Comparison of ENCODE assay signal across 7 mouse cellular contexts in genomic region chr17:33999341-34000149, GRCm38 (mm10). TPM values are rescaled to one million over a fixed set of nuclear protein-coding genes. Genes with fewer than 3 reads are reported as not detected.
DNase-seq lines count a peak whose midpoint lies in the region; ATAC-seq and TF ChIP-seq lines count a peak whose summit lies in the region.

No protein-coding gene starts in this region.

- in situ Hi-C loops in ES-E14 (cut with MboI; ENCODE audit: low sequenced_read_pairs in 2 of 2, unreplicated experiment in 2 of 2) = no loop called here

- H3K36me3 ChIP-seq in C2C12 (ENCODE audit: control insufficient read depth, insufficient read depth) (no peaks in the 10 kb centered on the region), ES-E14 (ENCODE audit: control insufficient read depth, insufficient read depth, low read length, poor library complexity, severe bottlenecking) (peaks cover 3% of the 10 kb centered on the region; the same call in 1 of the 2 replicates)
- H3K36me3 ChIP-seq in forebrain, embryonic 13.5 days (ENCODE audit: poor library complexity, severe bottlenecking) = no peaks in the 10 kb centered on the region
- H3K36me3 ChIP-seq in lung, embryonic 15.5 days = no peaks in the 10 kb centered on the region
- H3K36me3 ChIP-seq in splenic B cell, adult 2 months (ENCODE audit: control insufficient read depth, insufficient read depth, low read length, poor library complexity, severe bottlenecking) = peaks cover 31% of the 10 kb centered on the region

- H3K4me1 ChIP-seq in ES-E14 (ENCODE audit: control insufficient read depth in 2 of 2, insufficient read depth in 2 of 2, low read length in 2 of 2, poor library complexity in 1 of 2) = no peaks in the 10 kb centered on the region
- H3K4me1 ChIP-seq in forebrain, embryonic 13.5 days = peaks cover 11% of the 10 kb centered on the region
- peaks cover 9% of the 10 kb centered on the region; the same call in 1 of the 2 replicates for H3K4me1 ChIP-seq in lung, embryonic 15.5 days

- no peaks in the 10 kb centered on the region for H3K79me2 ChIP-seq in C2C12 (ENCODE audit: control insufficient read depth, insufficient read depth)

- no peaks in the 10 kb centered on the region for H3K79me3 ChIP-seq in C2C12 (ENCODE audit: low read depth)

- no peaks in the 10 kb centered on the region for H3K9me3 ChIP-seq in ES-E14 (ENCODE audit: control insufficient read depth, insufficient read depth, low read depth, low read length)
- no peaks in the 10 kb centered on the region for H3K9me3 ChIP-seq in forebrain, embryonic 13.5 days (replicated peaks)
- no peaks in the 10 kb centered on the region for H3K9me3 ChIP-seq in lung, embryonic 15.5 days

- H3K27me3 ChIP-seq in C2C12 (ENCODE audit: control insufficient read depth, insufficient read depth, insufficient read length) = no peaks in the 10 kb centered on the region
- H3K27me3 ChIP-seq in forebrain, embryonic 13.5 days = peaks cover 39% of the 10 kb centered on the region
- H3K27me3 ChIP-seq in lung, embryonic 15.5 days = peaks cover 41% of the 10 kb centered on the region
- no peaks in the 10 kb centered on the region for H3K27me3 ChIP-seq in splenic B cell, adult 2 months (ENCODE audit: control insufficient read depth, insufficient read depth, low read length, poor library complexity, severe bottlenecking)

- peak; percentile 16; the same call in 1 of the 2 replicates for ATAC-seq in forebrain, embryonic 13.5 days
- ATAC-seq in lung, embryonic 15.5 days (ENCODE audit: borderline replicate concordance, extremely low read depth, low FRiP score, low TSS enrichment) = peak; percentile 51

- no peak overlapping the region for H3K4me3 ChIP-seq in C2C12 (ENCODE audit: insufficient read depth, poor library complexity, severe bottlenecking)
- peak overlapping the region; percentile 59 to 69 for H3K4me3 ChIP-seq in ES-E14 (ENCODE audit: insufficient read depth in 1 of 2, low read depth in 1 of 2, low read length in 2 of 2, poor library complexity in 1 of 2, severe bottlenecking in 1 of 2)
- H3K4me3 ChIP-seq in forebrain, embryonic 13.5 days = peak overlapping the region; percentile 53
- peak overlapping the region; percentile 59 for H3K4me3 ChIP-seq in lung, embryonic 15.5 days

- H3K27ac ChIP-seq in ES-E14 (ENCODE audit: insufficient read depth, low read depth, low read length, poor library complexity, severe bottlenecking) = no peak overlapping the region
- no peak overlapping the region for H3K27ac ChIP-seq in forebrain, embryonic 13.5 days
- H3K27ac ChIP-seq in lung, embryonic 15.5 days = no peak overlapping the region

- DNase-seq in ES-E14 (ENCODE audit: low read depth, low spot score) = no peak
- peak; percentile 29 for DNase-seq in kidney, adult 11 months
- peak; percentile 48 for DNase-seq in splenic B cell, adult 2 months (ENCODE audit: low read depth, low spot score)
- DNase-seq in layer of hippocampus, postnatal 10 days (ENCODE audit: low spot score in 2 of 2) = no peak

- peak overlapping the region; percentile 96 for H3K4me2 ChIP-seq in forebrain, embryonic 13.5 days
- H3K4me2 ChIP-seq in lung, embryonic 15.5 days = peak overlapping the region; percentile 99

- whole genome bisulfite sequencing in forebrain, embryonic 13.5 days = 2% methylated on average over 87 of the region's 87 CpGs
- 1% methylated on average over 87 of the region's 87 CpGs for WGBS in lung, embryonic 15.5 days

- peak overlapping the region; percentile 69 for H3K9ac ChIP-seq in ES-E14 (ENCODE audit: insufficient read depth, low read depth, low read length, poor library complexity, severe bottlenecking)
- H3K9ac ChIP-seq in forebrain, embryonic 13.5 days = peak overlapping the region; percentile 67
- peak overlapping the region; percentile 40 for H3K9ac ChIP-seq in lung, embryonic 15.5 days

- no peak for TF ChIP-seq CTCF in C2C12 (IDR thresholded peaks at IDR 0.05; ENCODE audit: control insufficient read depth, insufficient read depth, insufficient read length)

- peak overlapping the region; percentile 30 for H3ac ChIP-seq in C2C12 (ENCODE audit: control insufficient read depth, insufficient read length, low read depth)

TF ChIP-seq in C2C12, 6 proteins besides CTCF, POLR2A, EP300 and RAD21:
- TF ChIP-seq CEBPB (IDR thresholded peaks at IDR 0.05; ENCODE audit: low read depth) = no peak
- no peak for TF ChIP-seq FOSL1 (IDR thresholded peaks at IDR 0.05; ENCODE audit: insufficient read depth, low read length, poor library complexity, severe bottlenecking)
- TF ChIP-seq MYOD1 (IDR thresholded peaks at IDR 0.05; ENCODE audit: control insufficient read depth, insufficient read length, low read depth) = no peak
- no peak for TF ChIP-seq USF1 (IDR thresholded peaks at IDR 0.05; ENCODE audit: low read depth)
- TF ChIP-seq MAX (IDR thresholded peaks at IDR 0.05) = no peak
- TF ChIP-seq MYOG (IDR thresholded peaks at IDR 0.05; ENCODE audit: control insufficient read depth, extremely low read depth, insufficient read length) = no peak
TF ChIP-seq in C2C12: peak in this region for 0.

TF ChIP-seq in ES-E14, 5 proteins besides CTCF, POLR2A, EP300 and RAD21:
- TF ChIP-seq HCFC1 (IDR thresholded peaks at IDR 0.05; ENCODE audit: borderline replicate concordance, insufficient read depth, low read length) (no peak), CHD2 (IDR thresholded peaks at IDR 0.05; ENCODE audit: low read depth, low read length) (no peak), ZC3H11A (IDR thresholded peaks at IDR 0.05; ENCODE audit: borderline replicate concordance, low read depth, low read length) (no peak), ZNF384 (IDR thresholded peaks at IDR 0.05; ENCODE audit: low read depth, low read length) (no peak), MAFK (IDR thresholded peaks at IDR 0.05; ENCODE audit: insufficient read depth, low read depth, low read length) (no peak)

RNA-seq across cellular contexts. Expression of gene H2-K1, which starts 0.6 kb away (rescaled TPM):
- 19.0 TPM for polyA plus RNA-seq in C2C12 (2012; fragmentation: generic; extraction: Trizol)
- 69.5 and 155 TPM in 2 replicates for total RNA-seq in ES-E14 (2012; rRNA removed)
- 12.9 and 24.0 TPM in 2 replicates for polyA plus RNA-seq in forebrain, embryonic 13.5 days (2015; fragmentation: Nextera tagmentation; extraction: Ambion mirVana)
- 49.7 and 69.2 TPM in 2 replicates for polyA plus RNA-seq in lung, embryonic 15.5 days (2015; fragmentation: Nextera tagmentation; extraction: Ambion mirVana)
- 10 to 100 TPM; 11.1 to 14.3 TPM for total RNA-seq in layer of hippocampus, postnatal 10 days (2021)

RNA-seq across cellular contexts. Expression of gene Ring1, which starts 24.9 kb away (rescaled TPM):
- 26.8 TPM for polyA plus RNA-seq in C2C12 (2012; fragmentation: generic; extraction: Trizol)
- 5.6 and 8.9 TPM in 2 replicates for total RNA-seq in ES-E14 (2012; rRNA removed)
- 12.4 and 15.3 TPM in 2 replicates for polyA plus RNA-seq in forebrain, embryonic 13.5 days (2015; fragmentation: Nextera tagmentation; extraction: Ambion mirVana)
- polyA plus RNA-seq in lung, embryonic 15.5 days (2015; fragmentation: Nextera tagmentation; extraction: Ambion mirVana) = 20.9 and 23.2 TPM in 2 replicates
- 10 to 100 TPM; 27.8 to 34.2 TPM for total RNA-seq in layer of hippocampus, postnatal 10 days (2021)

RNA-seq across cellular contexts. Expression of gene H2-Ke6, which starts 28.3 kb away (rescaled TPM):
- 17.6 TPM for polyA plus RNA-seq in C2C12 (2012; fragmentation: generic; extraction: Trizol)
- total RNA-seq in ES-E14 (2012; rRNA removed) = 15.5 and 27.7 TPM in 2 replicates
- polyA plus RNA-seq in forebrain, embryonic 13.5 days (2015; fragmentation: Nextera tagmentation; extraction: Ambion mirVana) = 76.0 and 88.0 TPM in 2 replicates
- 46.1 and 49.1 TPM in 2 replicates for polyA plus RNA-seq in lung, embryonic 15.5 days (2015; fragmentation: Nextera tagmentation; extraction: Ambion mirVana)
- total RNA-seq in layer of hippocampus, postnatal 10 days (2021) = 10 to 100 TPM; 48.6 to 51.6 TPM

RNA-seq across cellular contexts. Expression of gene Slc39a7, which starts 31.9 kb away (rescaled TPM):
- polyA plus RNA-seq in C2C12 (2012; fragmentation: generic; extraction: Trizol) = 175 TPM
- total RNA-seq in ES-E14 (2012; rRNA removed) = 253 and 394 TPM in 2 replicates
- 139 and 159 TPM in 2 replicates for polyA plus RNA-seq in forebrain, embryonic 13.5 days (2015; fragmentation: Nextera tagmentation; extraction: Ambion mirVana)
- polyA plus RNA-seq in lung, embryonic 15.5 days (2015; fragmentation: Nextera tagmentation; extraction: Ambion mirVana) = 192 and 205 TPM in 2 replicates
- 100 to 1,000 TPM in 1 of 2 experiments, 10 to 100 TPM in 1; 82.8 to 108 TPM for total RNA-seq in layer of hippocampus, postnatal 10 days (2021)

RNA-seq across cellular contexts. Expression of gene Rxrb, which starts 32.1 kb away (rescaled TPM):
- polyA plus RNA-seq in C2C12 (2012; fragmentation: generic; extraction: Trizol) = 39.0 TPM
- 52.4 and 79.2 TPM in 2 replicates for total RNA-seq in ES-E14 (2012; rRNA removed)
- 52.6 and 57.1 TPM in 2 replicates for polyA plus RNA-seq in forebrain, embryonic 13.5 days (2015; fragmentation: Nextera tagmentation; extraction: Ambion mirVana)
- polyA plus RNA-seq in lung, embryonic 15.5 days (2015; fragmentation: Nextera tagmentation; extraction: Ambion mirVana) = 47.5 and 56.0 TPM in 2 replicates
- total RNA-seq in layer of hippocampus, postnatal 10 days (2021) = 10 to 100 TPM; 70.1 to 70.2 TPM

Comparison
In these comparisons a context has a peak if more than half of its experiments do, and no peak if none do; other contexts are left out.
1. DNase-seq: peak in kidney, adult 11 months (single experiment) and splenic B cell, adult 2 months (single experiment); none in ES-E14 (single experiment) and layer of hippocampus, postnatal 10 days (0 of 2).
2. Peak in every context shown above with its lines, with median percentiles within 50 percentile points of each other: H3K9ac ChIP-seq.